ENCODE assay signal across 8 mouse cellular contexts in the genomic region with DNA sequence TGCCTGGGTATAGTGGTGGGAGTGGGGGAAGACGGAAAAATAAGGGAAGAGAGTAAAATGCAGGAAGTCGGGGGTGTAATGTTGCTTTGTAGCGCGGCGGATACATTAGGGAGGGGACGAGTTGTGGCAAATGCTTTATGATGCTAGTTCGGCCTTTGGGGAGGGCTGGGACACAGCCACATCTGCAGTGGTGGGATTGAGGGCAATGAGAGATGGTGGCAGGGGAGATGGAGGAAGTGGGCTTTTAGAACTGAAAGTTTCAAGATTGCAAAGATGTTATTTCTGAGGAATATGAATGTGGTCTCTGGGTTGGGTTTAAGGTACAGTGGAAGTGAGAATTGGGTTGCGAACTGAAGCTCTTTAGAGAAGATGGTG. TPM values are rescaled to one million over a fixed set of nuclear protein-coding genes. Genes with fewer than 3 reads are reported as not detected.
DNase-seq lines count a peak whose midpoint lies in the region; ATAC-seq and TF ChIP-seq lines count a peak whose summit lies in the region.

No protein-coding gene starts in this region.

- H3K9me3 ChIP-seq in heart, postnatal 0 days (replicated peaks; ENCODE audit: control insufficient read depth, low read length): no peaks in the 10 kb centered on the region
- no peaks in the 10 kb centered on the region for H3K9me3 ChIP-seq in liver, embryonic 14.5 days (ENCODE audit: control insufficient read depth, low read length)

- no peaks in the 10 kb centered on the region for H3K36me3 ChIP-seq in heart, postnatal 0 days (replicated peaks; ENCODE audit: control insufficient read depth, insufficient read depth, low read length)
- H3K36me3 ChIP-seq in liver, embryonic 14.5 days (replicated peaks; ENCODE audit: control insufficient read depth, insufficient read depth, low read depth): peaks cover 5% of the 10 kb centered on the region

- peak overlapping the region; percentile 87 for H3K4me2 ChIP-seq in heart, postnatal 0 days (ENCODE audit: low read depth, low read length)
- H3K4me2 ChIP-seq in liver, embryonic 14.5 days (ENCODE audit: low read depth): peak overlapping the region; percentile 83

- H3K27ac ChIP-seq in heart, postnatal 0 days (ENCODE audit: low read depth): peak overlapping the region; percentile 99
- peak overlapping the region; percentile 89 for H3K27ac ChIP-seq in liver, embryonic 14.5 days
- H3K27ac ChIP-seq in olfactory bulb, adult 2 months (ENCODE audit: insufficient read depth, low read depth, low read length): peak overlapping the region; percentile 89

- H3K9ac ChIP-seq in heart, postnatal 0 days (replicated peaks; ENCODE audit: low read depth, low read length): peak overlapping the region; percentile 99
- H3K9ac ChIP-seq in liver, embryonic 14.5 days (replicated peaks): peak overlapping the region; percentile 100

- no peak for TF ChIP-seq EP300 in heart, postnatal 0 days (IDR thresholded peaks at IDR 0.05; ENCODE audit: low read depth)
- no peak for TF ChIP-seq EP300 in liver, embryonic 14.5 days (IDR thresholded peaks at IDR 0.05; ENCODE audit: low read depth)

- WGBS in heart, postnatal 0 days: 0% methylated on average over 8 of the region's 8 CpGs
- WGBS in liver, embryonic 14.5 days (ENCODE audit: insufficient replicate concordance): under 1% methylated on average over 8 of the region's 8 CpGs
- 0% methylated on average over 8 of the region's 8 CpGs for WGBS in olfactory bulb, adult 2 months

- no peak for TF ChIP-seq POLR2A in olfactory bulb, adult 2 months (IDR thresholded peaks at IDR 0.05; ENCODE audit: insufficient read depth, low read depth, low read length)

- peaks cover 30% of the 10 kb centered on the region; the same call in 1 of the 2 replicates for H3K4me1 ChIP-seq in heart, postnatal 0 days (ENCODE audit: control insufficient read depth, insufficient read depth)
- peaks cover 13 to 14% of the 10 kb centered on the region in 2 experiments for H3K4me1 ChIP-seq in liver, embryonic 14.5 days (replicated peaks; ENCODE audit: control insufficient read depth in 2 of 2, insufficient read depth in 2 of 2, low read length in 1 of 2)
- peaks cover 6% of the 10 kb centered on the region; the same call in 1 of the 2 replicates for H3K4me1 ChIP-seq in olfactory bulb, adult 2 months (ENCODE audit: control insufficient read depth, insufficient read depth, low read length)

- ATAC-seq in heart, postnatal 0 days (ENCODE audit: insufficient read depth, low read depth): no peak
- no peak for ATAC-seq in liver, embryonic 14.5 days (ENCODE audit: insufficient read depth)

- no peak for TF ChIP-seq CTCF in heart, postnatal 0 days (IDR thresholded peaks at IDR 0.05; ENCODE audit: low read depth)
- no peak for TF ChIP-seq CTCF in liver, embryonic 14.5 days (IDR thresholded peaks at IDR 0.05; ENCODE audit: low read depth)
- no peak for TF ChIP-seq CTCF in olfactory bulb, adult 2 months (IDR thresholded peaks at IDR 0.05; ENCODE audit: insufficient read depth, low read depth, low read length)

- peak overlapping the region; percentile 100 for H3K4me3 ChIP-seq in heart, postnatal 0 days (ENCODE audit: low read depth, low read length)
- peak overlapping the region; percentile 90 to 97 for H3K4me3 ChIP-seq in liver, embryonic 14.5 days (ENCODE audit: insufficient read depth in 1 of 2, low read depth in 2 of 2, low read length in 2 of 2)
- peak overlapping the region; percentile 96 for H3K4me3 ChIP-seq in olfactory bulb, adult 2 months (ENCODE audit: insufficient read depth, low read depth, low read length)

- DNase-seq in right cerebral cortex, postnatal 14 days: peak; percentile 14
- DNase-seq in right cerebral cortex, adult 2 months (ENCODE audit: low spot score in 2 of 2): no peak
- peak; percentile 54 for DNase-seq in embryo, embryonic 10.5 days (ENCODE audit: low spot score)
- DNase-seq in heart, postnatal 0 days (ENCODE audit: low spot score): peak; percentile 42
- DNase-seq in liver, embryonic 14.5 days (ENCODE audit: low read depth in 3 of 3, low spot score in 3 of 3): peak in 1 of 3 experiments; percentile 17
- no peak for DNase-seq in frontal cortex, adult 2 months (ENCODE audit: extremely low spot score in 1 of 2, low spot score in 1 of 2)
- no peak for DNase-seq in urinary bladder, adult 2 months (ENCODE audit: low spot score)

- no peaks in the 10 kb centered on the region for H3K27me3 ChIP-seq in heart, postnatal 0 days (ENCODE audit: control insufficient read depth, insufficient read depth, low read length)
- H3K27me3 ChIP-seq in liver, embryonic 14.5 days (ENCODE audit: control insufficient read depth, insufficient read depth, low read length): no peaks in the 10 kb centered on the region

RNA-seq across cellular contexts. Expression of a gene that starts 1.2 kb away (rescaled TPM):
- 234 and 402 TPM in 2 replicates for total RNA-seq in heart, postnatal 0 days (2014; rRNA removed; ENCODE audit: low replicate concordance)
- 96.5 and 101 TPM in 2 replicates for polyA plus RNA-seq in heart, postnatal 0 days (2015; fragmentation: Nextera tagmentation; extraction: Ambion mirVana)
- 121 and 145 TPM in 2 replicates for polyA plus RNA-seq in liver, embryonic 14.5 days (2012; rRNA removed)
- 107 and 112 TPM in 2 replicates for polyA plus RNA-seq in liver, embryonic 14.5 days (2014; fragmentation: Nextera tagmentation; extraction: Ambion mirVana)
- polyA plus RNA-seq in olfactory bulb, adult 2 months (2012; ENCODE audit: insufficient read depth, insufficient read length, low replicate concordance, missing spikeins): 425 and 1,354 TPM in 2 replicates
- polyA plus RNA-seq in frontal cortex, adult 2 months (2012; rRNA removed): 986 and 1,010 TPM in 2 replicates
- 708 and 807 TPM in 2 replicates for polyA plus RNA-seq in urinary bladder, adult 2 months (2012; rRNA removed)

RNA-seq across cellular contexts. Expression of a gene that starts 28.0 kb away (rescaled TPM):
- total RNA-seq in heart, postnatal 0 days (2014; rRNA removed; ENCODE audit: low replicate concordance): 14.2 and 27.6 TPM in 2 replicates
- polyA plus RNA-seq in heart, postnatal 0 days (2015; fragmentation: Nextera tagmentation; extraction: Ambion mirVana): 13.1 and 14.5 TPM in 2 replicates
- polyA plus RNA-seq in liver, embryonic 14.5 days (2012; rRNA removed): 0.87 and 1.1 TPM in 2 replicates
- polyA plus RNA-seq in liver, embryonic 14.5 days (2014; fragmentation: Nextera tagmentation; extraction: Ambion mirVana): 1.2 and 1.6 TPM in 2 replicates
- polyA plus RNA-seq in olfactory bulb, adult 2 months (2012; ENCODE audit: insufficient read depth, insufficient read length, low replicate concordance, missing spikeins): not detected in 2 replicates
- 15.8 and 16.2 TPM in 2 replicates for polyA plus RNA-seq in frontal cortex, adult 2 months (2012; rRNA removed)
- 9.3 and 11.2 TPM in 2 replicates for polyA plus RNA-seq in urinary bladder, adult 2 months (2012; rRNA removed)

Comparison
In these comparisons a context has a peak if more than half of its experiments do, and no peak if none do; other contexts are left out.
1. DNase-seq: peak in right cerebral cortex, postnatal 14 days (single experiment), embryo, embryonic 10.5 days (single experiment) and heart, postnatal 0 days (single experiment); none in right cerebral cortex, adult 2 months (0 of 2), frontal cortex, adult 2 months (0 of 2) and urinary bladder, adult 2 months (single experiment).
2. Peak in every context shown above with its lines, with median percentiles within 50 percentile points of each other: H3K27ac ChIP-seq and H3K4me3 ChIP-seq.